Mouse (Mus musculus) liver, embryonic 16.5 days (tissue): ENCODE results near the gene Znhit6. TPM values are rescaled to one million over a fixed set of nuclear protein-coding genes. Genes with fewer than 3 reads are reported as not detected.

Experiments
- ATAC-seq: fragments of 200-750 bp; cut with Nextera tagmentation; 2 replicates; pipeline ENCODE4 v1.8.0; 2017; ENCODE audit warnings: low read depth, mild to moderate bottlenecking, moderate number of reproducible peaks, moderate library complexity
- H3K27ac ChIP-seq: fragments of 300-500 bp; sonication (generic); 2 replicates; pipeline ENCODE4 v1.5.1; 2014; ENCODE audit warnings: mild to moderate bottlenecking, low read length
- H3K27me3 ChIP-seq: fragments of 300-500 bp; sonication (generic); 2 replicates; pipeline ENCODE4 v1.6.1; 2014; ENCODE audit warnings: low read depth, low read length, mixed read lengths; ENCODE audit not compliant: control insufficient read depth, insufficient read depth
- H3K36me3 ChIP-seq: fragments of 300-500 bp; sonication (generic); 2 replicates; pipeline ENCODE4 v1.6.1; 2014; ENCODE audit warnings: mild to moderate bottlenecking; ENCODE audit not compliant: control insufficient read depth, insufficient read depth
- H3K4me1 ChIP-seq: fragments of 300-500 bp; sonication (generic); 2 replicates; pipeline ENCODE4 v1.6.1; 2014; ENCODE audit warnings: low read depth, low read length, mixed read lengths; ENCODE audit not compliant: control insufficient read depth
- H3K4me2 ChIP-seq: fragments of 300-500 bp; sonication (generic); 2 replicates; pipeline ENCODE4 v1.6.1; 2014; ENCODE audit warnings: low read depth, low read length, mixed read lengths
- H3K4me3 ChIP-seq: fragments of 300-500 bp; sonication (generic); 2 replicates; pipeline ENCODE4 v1.5.1; 2014; ENCODE audit warnings: low read depth, mild to moderate bottlenecking, low read length
- H3K9ac ChIP-seq: fragments of 300-500 bp; sonication (generic); 2 replicates; pipeline ENCODE4 v1.6.1; 2014; ENCODE audit warnings: low read depth, low read length
- H3K9me3 ChIP-seq: fragments of 300-500 bp; sonication (generic); replicated peaks from 2 replicates; pipeline ENCODE4 v1.6.1; 2016; ENCODE audit warnings: low read length; ENCODE audit not compliant: control insufficient read depth
- WGBS: fragments of 180-500 bp; shearing (Covaris S2); extraction: QIAGEN DNeasy Blood & Tissue Kit; methylation state at CpG from one replicate; pipeline ENCODE4 v1.1.7; 2014; ENCODE audit not compliant: insufficient replicate concordance; 5-methylcytosine and 5-hydroxymethylcytosine counted together
- polyA plus RNA-seq: library from polyadenylated mRNA; unstranded; fragments of >200 nt; fragmentation: Nextera tagmentation; extraction: Ambion mirVana; gene quantifications from 2 replicates; pipeline ENCODE4 v1.2.1, GENCODE M21; 2015

The Znhit6 gene
- polyA plus RNA-seq, result 9.5 and 11.5 TPM in 2 replicates

DNA sequence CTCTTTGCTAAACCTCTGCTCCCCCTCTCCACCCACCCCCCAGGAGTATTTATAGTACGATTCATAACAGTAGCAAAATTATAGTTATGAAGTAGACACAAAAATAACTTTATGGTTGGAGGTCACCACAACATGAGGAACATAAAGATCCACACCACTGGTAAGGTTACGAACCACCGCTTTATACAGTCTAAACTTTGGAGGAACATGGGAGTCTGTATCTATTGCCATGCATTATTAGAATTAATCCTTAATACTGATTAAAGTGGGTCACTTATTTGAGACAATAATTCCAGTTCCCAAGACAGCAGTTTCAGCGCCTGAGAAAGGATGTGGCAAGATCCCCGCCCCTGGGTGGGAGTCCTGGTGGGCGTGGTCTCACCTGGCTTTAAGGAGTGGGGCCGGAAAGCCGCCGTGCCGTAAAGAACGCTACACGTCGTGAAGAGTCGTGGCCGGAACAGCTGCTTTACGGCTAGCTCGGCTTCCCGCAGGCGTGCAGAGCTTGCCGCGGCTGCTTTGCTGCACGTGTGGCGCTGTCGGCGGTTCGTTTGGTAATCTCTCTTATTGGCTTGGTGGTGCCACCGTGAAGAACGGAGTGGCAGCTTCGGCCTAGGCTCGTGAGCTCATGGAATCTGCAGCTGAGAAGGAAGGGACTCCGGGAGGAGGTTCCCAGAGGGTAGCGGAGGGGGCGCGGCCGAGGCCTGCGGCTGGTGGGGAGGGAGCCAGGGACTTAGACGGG lies at the start of gene Znhit6:
Gene Znhit6, plus strand, starts transcription at position 463 of the 739 bp plus-strand sequence.
- no peaks in the 10 kb centered on the region for H3K36me3 ChIP-seq
- H3K4me2 ChIP-seq, result peak within 1 kb of the TSS; percentile 81
- no peaks in the 10 kb centered on the region for H3K9me3 ChIP-seq
- H3K27ac ChIP-seq, result peak within 1 kb of the TSS; percentile 45
- no peaks in the 10 kb centered on the region for H3K27me3 ChIP-seq
- peak within 1 kb of the TSS; percentile 67 for H3K9ac ChIP-seq
- WGBS, result 5% methylated on average over 37 of the region's 37 CpGs
- peak; percentile 86 for ATAC-seq
- H3K4me3 ChIP-seq, result peak within 1 kb of the TSS; percentile 80
- H3K4me1 ChIP-seq, result peaks cover 11% of the 10 kb centered on the region

DNA sequence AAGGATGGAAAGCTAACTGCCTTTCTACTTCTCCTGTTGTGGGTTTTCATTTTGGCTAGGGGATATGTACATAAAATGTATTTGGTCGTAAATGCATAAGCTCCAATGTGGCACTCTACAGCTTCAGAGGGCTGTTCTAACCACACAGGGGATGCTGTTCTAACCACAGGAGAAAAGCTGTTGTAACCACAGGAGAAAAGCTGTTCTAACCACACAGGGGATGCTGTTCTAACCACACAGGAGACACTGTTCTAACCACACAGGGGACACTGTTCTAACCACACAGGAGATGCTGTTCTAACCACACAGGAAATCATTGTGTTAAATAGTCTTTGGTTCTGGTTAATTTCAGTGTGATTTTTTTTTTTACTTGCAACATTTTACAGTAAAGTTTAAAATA lies 38.1 kb upstream of the Znhit6 start:
- H3K4me1 ChIP-seq, result no peaks in the 10 kb centered on the region
- H3K4me3 ChIP-seq, result no peak overlapping the region
- H3K9me3 ChIP-seq, result no peaks in the 10 kb centered on the region
- no peak overlapping the region for H3K27ac ChIP-seq
- H3K27me3 ChIP-seq, result no peaks in the 10 kb centered on the region
- H3K9ac ChIP-seq, result no peak overlapping the region
- H3K36me3 ChIP-seq, result no peaks in the 10 kb centered on the region
- ATAC-seq, result no peak
- WGBS, result 27% methylated on average over 1 of the region's 1 CpGs
- no peak overlapping the region for H3K4me2 ChIP-seq

DNA sequence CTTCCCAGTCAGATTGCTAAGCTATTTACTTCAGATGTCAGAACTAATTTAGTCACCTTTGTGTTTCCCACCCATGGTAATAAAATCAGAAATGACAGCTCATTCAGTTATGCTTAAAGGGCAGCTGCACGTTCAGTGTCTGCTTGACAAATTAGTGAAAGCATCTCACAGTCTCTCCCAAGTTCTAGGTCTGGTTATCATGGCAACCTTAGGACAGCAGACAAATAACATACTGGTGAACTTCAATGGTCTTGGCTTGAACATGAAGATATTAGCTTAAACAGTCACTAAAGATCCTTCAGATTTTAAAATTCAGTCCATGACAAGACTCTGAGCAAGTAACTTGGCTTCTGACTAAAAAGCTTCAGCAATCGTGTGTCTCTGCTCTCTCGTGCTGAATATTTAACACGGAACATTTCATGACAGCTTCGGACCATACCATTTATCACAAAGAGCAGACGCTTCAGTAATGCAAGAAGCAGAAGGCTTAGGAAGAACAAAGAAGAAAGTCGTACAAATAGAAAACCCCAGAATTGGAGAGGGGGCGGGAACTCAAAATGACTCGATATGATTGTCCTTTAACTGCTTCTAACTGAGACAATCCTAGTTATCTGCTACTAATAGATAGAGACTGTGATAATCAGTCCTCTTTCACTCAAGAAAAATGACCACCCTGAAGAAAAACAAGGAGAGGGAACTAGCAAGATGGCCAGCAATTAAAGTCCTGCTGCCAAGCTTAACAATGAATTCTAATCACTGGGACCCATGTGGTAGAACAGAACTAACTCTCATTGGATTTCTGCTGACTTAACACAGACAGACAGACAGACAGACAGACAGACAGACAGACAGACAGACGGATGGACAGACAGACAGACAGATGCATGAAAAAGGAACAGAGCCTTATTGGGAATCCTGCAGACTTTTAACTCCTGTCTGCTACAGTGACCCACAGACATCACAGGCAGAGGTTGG lies 27.3 kb upstream of the Znhit6 start:
- 67% methylated on average over 10 of the region's 10 CpGs for WGBS
- H3K36me3 ChIP-seq, result no peaks in the 10 kb centered on the region
- ATAC-seq, result no peak

DNA sequence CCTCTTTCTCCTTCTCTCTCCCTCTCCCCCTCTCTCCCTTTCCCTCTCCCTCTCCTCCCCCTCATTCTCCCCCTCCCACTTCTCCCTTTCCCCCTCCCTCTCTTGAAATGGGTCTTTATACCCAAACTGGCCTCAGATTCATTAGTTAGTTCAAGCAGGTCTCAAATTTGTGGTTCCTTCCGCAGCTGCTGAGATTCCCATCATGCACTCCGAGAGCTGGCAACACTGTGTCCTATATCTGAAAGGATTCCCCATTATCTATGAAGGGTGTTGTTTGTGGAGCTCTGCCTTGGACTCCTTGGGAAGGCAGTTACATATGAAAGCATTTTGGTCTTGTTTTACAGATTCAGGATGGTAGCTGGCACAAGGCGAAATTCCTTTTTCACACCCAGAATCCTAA lies 25.8 kb upstream of the Znhit6 start:
- ATAC-seq, result no peak
- Histone ChIP-seq H3K9ac (no peak overlapping the region), H3K4me3 (no peak overlapping the region), H3K9me3 (no peaks in the 10 kb centered on the region), H3K36me3 (no peaks in the 10 kb centered on the region), H3K27me3 (no peaks in the 10 kb centered on the region), H3K4me1 (no peaks in the 10 kb centered on the region), H3K27ac (no peak overlapping the region), H3K4me2 (no peak overlapping the region)
- WGBS, result 54% methylated on average over 3 of the region's 3 CpGs

More for the DNA sequence above, 27.3 kb upstream of the Znhit6 start:
- Histone ChIP-seq H3K9ac (no peak overlapping the region), H3K4me1 (no peaks in the 10 kb centered on the region), H3K4me2 (no peak overlapping the region), H3K27ac (no peak overlapping the region), H3K9me3 (no peaks in the 10 kb centered on the region), H3K27me3 (no peaks in the 10 kb centered on the region), H3K4me3 (no peak overlapping the region)

DNA sequence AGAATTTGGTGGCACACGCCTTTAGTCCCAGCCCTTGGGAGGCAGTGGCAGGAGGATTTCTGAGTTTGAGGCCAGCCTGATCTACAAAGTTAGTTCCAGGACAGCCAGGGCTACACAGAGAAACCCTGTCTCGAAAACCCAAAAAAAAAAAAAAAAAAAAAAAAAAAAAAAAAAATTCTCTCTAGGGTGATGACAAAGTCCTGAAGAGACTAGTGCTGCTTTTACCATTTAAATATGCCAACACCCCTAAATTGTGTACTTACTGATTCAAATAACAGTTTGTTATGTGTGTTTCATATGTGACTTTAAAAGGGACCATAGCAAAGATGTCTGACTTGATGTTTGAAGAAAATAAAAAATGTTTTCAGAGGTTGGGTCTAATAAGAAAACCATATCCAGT lies 21.6 kb upstream of the Znhit6 start:
- WGBS, result 43% methylated on average over 2 of the region's 2 CpGs
- no peak for ATAC-seq
- Histone ChIP-seq H3K4me2 (no peak overlapping the region), H3K36me3 (no peaks in the 10 kb centered on the region), H3K4me1 (no peaks in the 10 kb centered on the region), H3K9me3 (no peaks in the 10 kb centered on the region), H3K9ac (no peak overlapping the region), H3K27me3 (no peaks in the 10 kb centered on the region), H3K4me3 (no peak overlapping the region), H3K27ac (no peak overlapping the region)

DNA sequence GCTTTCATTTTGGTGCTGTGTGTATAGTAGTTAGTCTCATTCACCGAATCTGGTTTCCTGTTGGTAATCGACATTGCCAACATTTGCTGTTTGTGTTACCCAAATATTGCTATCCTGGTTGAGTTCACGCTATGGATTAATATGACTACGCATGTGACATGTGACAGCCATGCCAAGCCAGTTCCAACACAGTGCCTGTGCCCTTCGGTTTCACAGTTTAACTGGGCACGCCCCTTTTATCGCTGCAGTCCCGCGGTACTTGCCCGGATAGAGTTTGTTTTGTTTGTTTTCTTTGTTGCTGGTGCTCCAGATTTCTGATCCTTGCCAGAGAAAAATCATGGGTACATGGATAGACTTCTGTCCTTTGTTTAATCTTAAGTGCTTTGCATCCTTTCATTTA lies 19.8 kb upstream of the Znhit6 start:
- H3K27ac ChIP-seq, result no peak overlapping the region
- no peak for ATAC-seq
- H3K4me1 ChIP-seq, result no peaks in the 10 kb centered on the region
- H3K9me3 ChIP-seq, result no peaks in the 10 kb centered on the region
- no peak overlapping the region for H3K9ac ChIP-seq
- 84% methylated on average over 10 of the region's 10 CpGs for WGBS
- no peak overlapping the region for H3K4me3 ChIP-seq
- H3K36me3 ChIP-seq, result no peaks in the 10 kb centered on the region
- no peaks in the 10 kb centered on the region for H3K27me3 ChIP-seq
- no peak overlapping the region for H3K4me2 ChIP-seq

DNA sequence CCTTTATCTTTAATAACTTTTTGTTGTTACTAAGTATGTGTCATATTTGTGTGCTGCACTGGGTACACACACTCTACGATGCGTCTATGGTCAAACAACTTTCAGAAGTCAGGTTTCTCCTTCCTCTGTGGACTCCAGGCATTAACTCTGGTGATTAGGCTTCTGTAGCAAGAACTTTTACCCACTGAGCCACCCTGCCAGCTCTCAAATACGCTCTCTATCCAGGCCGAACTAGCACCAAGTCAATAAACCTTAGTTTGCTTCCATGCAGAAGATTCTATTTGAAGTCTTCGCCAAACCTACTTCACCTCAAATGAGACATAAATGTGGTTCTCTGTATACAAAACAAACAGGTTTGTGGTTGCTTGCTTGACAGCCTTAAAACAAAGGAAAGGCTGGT lies 16.3 kb upstream of the Znhit6 start:
- no peaks in the 10 kb centered on the region for H3K4me1 ChIP-seq
- no peak overlapping the region for H3K9ac ChIP-seq
- H3K27me3 ChIP-seq, result no peaks in the 10 kb centered on the region
- H3K36me3 ChIP-seq, result no peaks in the 10 kb centered on the region
- no peak for ATAC-seq
- H3K4me3 ChIP-seq, result no peak overlapping the region
- no peak overlapping the region for H3K27ac ChIP-seq
- no peak overlapping the region for H3K4me2 ChIP-seq
- WGBS, result 69% methylated on average over 5 of the region's 5 CpGs
- no peaks in the 10 kb centered on the region; the same call in 1 of the 2 replicates for H3K9me3 ChIP-seq

DNA sequence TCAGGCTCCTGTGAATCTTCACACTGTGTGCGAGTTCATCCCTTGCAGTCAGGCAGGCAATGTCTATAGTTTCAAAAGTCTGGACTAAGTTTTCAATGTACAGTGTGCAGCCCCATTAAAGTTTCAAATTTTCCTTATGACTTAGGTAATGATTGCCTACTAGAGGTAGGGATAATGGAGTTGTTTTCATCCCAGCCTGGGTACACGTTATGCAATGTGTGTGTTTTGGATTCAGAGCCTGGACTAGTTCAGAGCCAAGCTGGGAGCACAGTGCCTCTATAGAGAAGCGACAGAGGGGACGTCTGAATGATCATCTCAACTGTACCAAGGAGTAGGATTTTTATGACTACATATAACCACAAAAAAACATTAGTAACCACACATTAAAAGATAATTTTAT lies 15.9 kb upstream of the Znhit6 start:
- peak; percentile 84 for ATAC-seq
- H3K4me1 ChIP-seq, result no peaks in the 10 kb centered on the region
- no peak overlapping the region for H3K9ac ChIP-seq
- no peak overlapping the region for H3K4me3 ChIP-seq
- no peak overlapping the region for H3K27ac ChIP-seq
- no peaks in the 10 kb centered on the region for H3K27me3 ChIP-seq
- H3K9me3 ChIP-seq, result no peaks in the 10 kb centered on the region; the same call in 1 of the 2 replicates
- WGBS, result 56% methylated on average over 4 of the region's 4 CpGs
- no peaks in the 10 kb centered on the region for H3K36me3 ChIP-seq
- H3K4me2 ChIP-seq, result no peak overlapping the region

DNA sequence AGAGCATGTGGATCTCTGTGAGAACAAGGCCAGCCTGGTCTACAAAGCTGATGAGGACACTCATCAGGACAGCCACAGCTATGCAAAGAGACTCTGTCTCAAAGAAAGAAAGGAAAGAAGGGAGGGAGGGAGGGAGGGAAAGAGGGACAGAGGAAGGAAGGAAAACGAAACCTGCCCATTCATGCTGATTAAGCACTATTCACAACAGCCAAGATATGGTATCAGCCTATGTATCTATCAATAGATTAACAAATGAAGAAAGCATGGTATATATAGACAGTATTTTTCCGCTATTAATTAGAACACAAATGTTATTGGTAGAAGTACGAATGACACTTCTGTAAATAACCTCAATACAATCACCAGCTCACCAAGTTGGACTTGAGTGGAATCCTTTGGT lies 1.5 kb upstream of the Znhit6 start:
- no peaks in the 10 kb centered on the region for H3K9me3 ChIP-seq
- peaks cover 11% of the 10 kb centered on the region for H3K4me1 ChIP-seq
- no peak overlapping the region for H3K4me3 ChIP-seq
- H3K9ac ChIP-seq, result no peak overlapping the region
- no peak for ATAC-seq
- no peak overlapping the region for H3K27ac ChIP-seq
- H3K27me3 ChIP-seq, result no peaks in the 10 kb centered on the region
- 77% methylated on average over 3 of the region's 3 CpGs for WGBS
- no peaks in the 10 kb centered on the region for H3K36me3 ChIP-seq
- H3K4me2 ChIP-seq, result no peak overlapping the region
